Mouse (Mus musculus): ENCODE results near the gene Gdpd5. TPM values are rescaled to one million over a fixed set of nuclear protein-coding genes. Genes with fewer than 3 reads are reported as not detected.

Gdpd5 gene
- 37.7 and 46.2 TPM in 2 replicates for polyA plus RNA-seq (2014; fragmentation: Nextera tagmentation; extraction: Ambion mirVana)

- Histone ChIP-seq H3K4me3 (replicated peaks; ENCODE audit: low read length) (peak within 1 kb of the TSS; percentile 76), H3K27ac (peak within 1 kb of the TSS; percentile 95), H3K9me3 (ENCODE audit: control insufficient read depth, low read length) (no peaks in the 10 kb centered on the region), H3K9ac (peak within 1 kb of the TSS; percentile 86), H3K27me3 (ENCODE audit: control insufficient read depth, insufficient read depth, low read length) (no peaks in the 10 kb centered on the region), H3K36me3 (replicated peaks; ENCODE audit: control insufficient read depth, insufficient read depth) (no peaks in the 10 kb centered on the region; the same call in 1 of the 2 replicates), H3K4me1 (replicated peaks; ENCODE audit: control insufficient read depth, insufficient read depth, low read length) (peaks cover 47% of the 10 kb centered on the region), H3K4me2 (replicated peaks) (peak within 1 kb of the TSS; percentile 94)
- ATAC-seq (ENCODE audit: low FRiP score) (peak; percentile 94), DNase-seq (ENCODE audit: low spot score) (peak; percentile 99)
- under 1% methylated on average over 67 of the region's 73 CpGs for WGBS
These were observed at the start of gene Gdpd5 for GRCm38 (mm10) chr7:99381214-99382087. TSS of gene Gdpd5 (plus strand) at chr7:99381414.

- peaks cover 39% of the 10 kb centered on the region for H3K36me3 ChIP-seq (replicated peaks; ENCODE audit: control insufficient read depth, insufficient read depth)
- no peaks in the 10 kb centered on the region for H3K9me3 ChIP-seq (ENCODE audit: control insufficient read depth, low read length)
- H3K27ac ChIP-seq, result no peak overlapping the region
- H3K9ac ChIP-seq, result no peak overlapping the region
- H3K27me3 ChIP-seq (ENCODE audit: control insufficient read depth, insufficient read depth, low read length), result no peaks in the 10 kb centered on the region
- H3K4me1 ChIP-seq (replicated peaks; ENCODE audit: control insufficient read depth, insufficient read depth, low read length), result no peaks in the 10 kb centered on the region
- DNase-seq (ENCODE audit: low spot score) (peak; percentile 76), ATAC-seq (ENCODE audit: low FRiP score) (peak; percentile 64)
- 47% methylated on average over 12 of the region's 12 CpGs for WGBS
- no peak overlapping the region for H3K4me3 ChIP-seq (replicated peaks; ENCODE audit: low read length)
- H3K4me2 ChIP-seq (replicated peaks), result no peak overlapping the region
These were observed 48.3 kb upstream of the Gdpd5 start for GRCm38 (mm10) chr7:99332774-99333480.

DNA sequence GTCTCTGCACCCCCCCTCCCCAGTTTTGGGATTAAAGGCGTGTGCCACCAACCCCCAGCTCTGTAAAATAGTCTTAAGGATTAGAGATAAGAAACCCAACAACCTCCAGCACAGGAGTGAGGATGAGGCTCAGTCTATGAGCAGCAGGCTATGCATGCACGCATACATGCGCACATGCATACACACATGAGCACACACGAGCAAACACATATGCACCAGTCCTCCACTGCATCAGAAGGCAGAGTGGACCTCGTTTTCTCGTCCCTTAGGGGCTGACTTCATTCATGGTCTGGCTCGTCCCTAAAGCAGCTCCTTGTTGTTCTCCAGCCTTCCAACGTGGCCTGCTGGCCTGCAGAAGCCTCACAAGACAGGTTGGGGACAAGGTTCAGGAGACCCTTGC is 40.5 kb upstream of the Gdpd5 start:
- no peaks in the 10 kb centered on the region for H3K27me3 ChIP-seq (ENCODE audit: control insufficient read depth, insufficient read depth, low read length)
- H3K36me3 ChIP-seq (replicated peaks; ENCODE audit: control insufficient read depth, insufficient read depth), result peaks cover 23% of the 10 kb centered on the region
- H3K4me2 ChIP-seq (replicated peaks), result no peak overlapping the region
- ATAC-seq (ENCODE audit: low FRiP score) (no peak), DNase-seq (ENCODE audit: low spot score) (no peak)
- 80% methylated on average over 8 of the region's 8 CpGs for WGBS
- no peaks in the 10 kb centered on the region for H3K9me3 ChIP-seq (ENCODE audit: control insufficient read depth, low read length)
- H3K27ac ChIP-seq, result no peak overlapping the region
- H3K9ac ChIP-seq, result no peak overlapping the region
- no peaks in the 10 kb centered on the region for H3K4me1 ChIP-seq (replicated peaks; ENCODE audit: control insufficient read depth, insufficient read depth, low read length)
- H3K4me3 ChIP-seq (replicated peaks; ENCODE audit: low read length), result no peak overlapping the region

DNA sequence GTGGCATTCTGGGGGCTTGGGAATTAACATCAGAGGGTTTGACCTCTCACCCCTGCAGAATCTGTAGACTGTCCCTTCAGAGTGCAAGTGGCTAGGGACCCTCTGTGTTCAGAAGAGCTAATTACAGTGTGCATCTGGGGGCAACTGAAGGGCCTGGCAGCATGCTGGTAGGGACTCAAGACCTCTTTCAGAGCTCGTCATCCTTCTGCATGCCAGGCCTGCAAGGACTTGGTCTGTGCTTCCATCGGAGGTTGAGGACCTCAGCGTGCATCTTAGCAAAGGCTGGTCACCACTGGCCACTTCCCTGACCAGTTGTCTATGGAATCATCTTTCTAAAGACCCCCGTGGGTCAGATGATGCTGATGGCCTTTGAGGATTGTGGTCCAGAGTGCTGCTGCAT is 37.6 kb upstream of the Gdpd5 start:
- DNase-seq (ENCODE audit: low spot score) (no peak), ATAC-seq (ENCODE audit: low FRiP score) (no peak)
- H3K4me1 ChIP-seq (replicated peaks; ENCODE audit: control insufficient read depth, insufficient read depth, low read length), result no peaks in the 10 kb centered on the region

GRCm38 (mm10) chr7:99347268-99347667 is 33.9 kb upstream of the Gdpd5 start:
- no peak overlapping the region for H3K27ac ChIP-seq
- DNase-seq (ENCODE audit: low spot score) (no peak), ATAC-seq (ENCODE audit: low FRiP score) (no peak)
- no peak overlapping the region for H3K4me2 ChIP-seq (replicated peaks)
- H3K27me3 ChIP-seq (ENCODE audit: control insufficient read depth, insufficient read depth, low read length), result no peaks in the 10 kb centered on the region
- H3K9me3 ChIP-seq (ENCODE audit: control insufficient read depth, low read length), result no peaks in the 10 kb centered on the region
- peaks cover 16% of the 10 kb centered on the region for H3K4me1 ChIP-seq (replicated peaks; ENCODE audit: control insufficient read depth, insufficient read depth, low read length)
- H3K36me3 ChIP-seq (replicated peaks; ENCODE audit: control insufficient read depth, insufficient read depth), result peaks cover 29% of the 10 kb centered on the region
- H3K4me3 ChIP-seq (replicated peaks; ENCODE audit: low read length), result no peak overlapping the region
- no peak overlapping the region for H3K9ac ChIP-seq
- WGBS, result 96% methylated on average over 10 of the region's 10 CpGs

More for the DNA sequence above, 37.6 kb upstream of the Gdpd5 start:
- Histone ChIP-seq H3K4me2 (replicated peaks) (no peak overlapping the region), H3K4me3 (replicated peaks; ENCODE audit: low read length) (no peak overlapping the region), H3K36me3 (replicated peaks; ENCODE audit: control insufficient read depth, insufficient read depth) (peaks cover 26% of the 10 kb centered on the region), H3K27me3 (ENCODE audit: control insufficient read depth, insufficient read depth, low read length) (no peaks in the 10 kb centered on the region), H3K27ac (no peak overlapping the region), H3K9ac (no peak overlapping the region), H3K9me3 (ENCODE audit: control insufficient read depth, low read length) (no peaks in the 10 kb centered on the region)
- WGBS, result 90% methylated on average over 4 of the region's 4 CpGs

GRCm38 (mm10) chr7:99348883-99349282 is 32.3 kb upstream of the Gdpd5 start:
- Histone ChIP-seq H3K9ac (no peak overlapping the region), H3K4me2 (replicated peaks) (no peak overlapping the region), H3K4me1 (replicated peaks; ENCODE audit: control insufficient read depth, insufficient read depth, low read length) (peaks cover 16% of the 10 kb centered on the region), H3K27me3 (ENCODE audit: control insufficient read depth, insufficient read depth, low read length) (no peaks in the 10 kb centered on the region), H3K27ac (no peak overlapping the region), H3K9me3 (ENCODE audit: control insufficient read depth, low read length) (no peaks in the 10 kb centered on the region), H3K36me3 (replicated peaks; ENCODE audit: control insufficient read depth, insufficient read depth) (peaks cover 29% of the 10 kb centered on the region), H3K4me3 (replicated peaks; ENCODE audit: low read length) (no peak overlapping the region)
- no peak for ATAC-seq (ENCODE audit: low FRiP score)
- WGBS, result 96% methylated on average over 26 of the region's 26 CpGs
- DNase-seq (ENCODE audit: low spot score), result no peak

DNA sequence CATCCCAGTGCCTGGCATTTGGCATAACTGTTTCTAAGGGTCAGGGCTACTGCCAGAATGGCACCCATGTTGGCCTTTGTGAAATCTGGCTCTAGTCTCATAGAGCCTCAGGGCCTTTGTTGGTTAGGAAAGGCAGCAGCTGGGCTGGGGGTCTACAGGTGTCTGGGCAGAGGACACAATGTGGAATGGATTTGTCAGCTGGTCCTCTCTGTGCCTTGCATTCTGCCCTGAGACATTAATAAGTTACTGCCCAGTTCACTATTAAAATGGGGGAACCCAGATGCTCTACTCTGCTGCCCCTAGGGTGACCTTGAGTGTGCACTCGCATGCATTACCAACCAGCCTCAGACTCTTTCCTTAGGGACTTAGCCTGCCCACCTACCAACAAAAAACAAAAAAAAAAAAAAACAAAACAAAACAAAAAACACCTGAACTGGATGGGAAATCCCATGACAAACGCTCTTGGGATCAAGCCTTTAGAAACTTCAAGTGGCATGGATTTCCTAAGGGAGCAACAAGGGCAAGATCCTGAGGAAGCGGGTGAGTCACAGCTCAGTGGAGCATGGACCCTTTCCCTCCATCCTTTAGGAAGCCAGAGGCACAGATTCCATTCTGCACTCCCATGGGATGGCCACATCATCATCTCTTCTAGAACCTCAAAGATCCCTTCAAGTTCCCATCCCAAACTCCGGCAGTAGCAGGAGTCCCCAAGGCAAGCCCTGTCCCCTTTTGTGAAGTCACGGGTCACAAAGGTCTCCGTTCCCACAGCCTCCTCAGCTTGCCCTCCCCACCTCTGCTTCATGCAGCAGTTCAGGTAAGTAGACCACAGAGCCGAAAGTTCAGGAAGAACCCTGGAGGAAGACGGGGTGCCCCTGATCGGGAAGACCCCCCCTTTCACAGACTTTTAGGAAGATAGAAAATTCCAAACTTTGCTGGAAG is 31.2 kb upstream of the Gdpd5 start:
- Histone ChIP-seq H3K36me3 (replicated peaks; ENCODE audit: control insufficient read depth, insufficient read depth) (peaks cover 26% of the 10 kb centered on the region), H3K9ac (no peak overlapping the region), H3K27me3 (ENCODE audit: control insufficient read depth, insufficient read depth, low read length) (no peaks in the 10 kb centered on the region), H3K9me3 (ENCODE audit: control insufficient read depth, low read length) (no peaks in the 10 kb centered on the region), H3K4me2 (replicated peaks) (peak overlapping the region; percentile 59), H3K27ac (no peak overlapping the region), H3K4me3 (replicated peaks; ENCODE audit: low read length) (peak overlapping the region; percentile 40), H3K4me1 (replicated peaks; ENCODE audit: control insufficient read depth, insufficient read depth, low read length) (peaks cover 19% of the 10 kb centered on the region)
- 73% methylated on average over 9 of the region's 9 CpGs for WGBS
- ATAC-seq (ENCODE audit: low FRiP score) (no peak), DNase-seq (ENCODE audit: low spot score) (no peak)

GRCm38 (mm10) chr7:99351104-99351801 is 30.0 kb upstream of the Gdpd5 start:
- Histone ChIP-seq H3K9ac (peak overlapping the region; percentile 63), H3K4me2 (replicated peaks) (peak overlapping the region; percentile 59), H3K36me3 (replicated peaks; ENCODE audit: control insufficient read depth, insufficient read depth) (peaks cover 17% of the 10 kb centered on the region; the same call in 1 of the 2 replicates), H3K4me1 (replicated peaks; ENCODE audit: control insufficient read depth, insufficient read depth, low read length) (peaks cover 31% of the 10 kb centered on the region), H3K9me3 (ENCODE audit: control insufficient read depth, low read length) (no peaks in the 10 kb centered on the region), H3K4me3 (replicated peaks; ENCODE audit: low read length) (peak overlapping the region; percentile 40), H3K27me3 (ENCODE audit: control insufficient read depth, insufficient read depth, low read length) (no peaks in the 10 kb centered on the region), H3K27ac (peak overlapping the region; percentile 78)
- ATAC-seq (ENCODE audit: low FRiP score) (no peak), DNase-seq (ENCODE audit: low spot score) (no peak)
- 7% methylated on average over 12 of the region's 12 CpGs for WGBS

Data from hindbrain, embryonic 14.5 days (tissue).